Mouse (Mus musculus) embryonic facial prominence, embryonic 13.5 days (tissue): ENCODE data around the gene Txlng. TPM values are rescaled to one million over a fixed set of nuclear protein-coding genes. Genes with fewer than 3 reads are reported as not detected.
A peak's percentile ranks its signal among the peaks of the same experiment; 100 is the strongest.

Source experiments
- ATAC-seq: fragments of 200-750 bp; cut with Nextera tagmentation; 2 replicates; pipeline ENCODE4 v1.8.0; 2017; ENCODE audit warnings: low read depth; ENCODE audit not compliant: insufficient number of reproducible peaks, insufficient read depth, low FRiP score, low TSS enrichment
- H3K27ac ChIP-seq: fragments of 300-500 bp; sonication (generic); 2 replicates; pipeline ENCODE4 v1.5.1; 2015; ENCODE audit warnings: moderate library complexity, mild to moderate bottlenecking, inconsistent platforms
- H3K27me3 ChIP-seq: fragments of 300-500 bp; sonication (generic); 2 replicates; pipeline ENCODE4 v1.6.1; 2015; ENCODE audit warnings: mild to moderate bottlenecking, inconsistent platforms
- H3K36me3 ChIP-seq: fragments of 300-500 bp; sonication (generic); 2 replicates; pipeline ENCODE4 v1.6.1; 2015; ENCODE audit warnings: mild to moderate bottlenecking, inconsistent platforms
- H3K4me1 ChIP-seq: fragments of 300-500 bp; sonication (generic); 2 replicates; pipeline ENCODE4 v1.6.1; 2015; ENCODE audit warnings: inconsistent platforms
- H3K4me2 ChIP-seq: fragments of 300-500 bp; sonication (generic); 2 replicates; pipeline ENCODE4 v1.6.1; 2015; ENCODE audit warnings: moderate library complexity, mild to moderate bottlenecking, inconsistent platforms
- H3K4me3 ChIP-seq: fragments of 300-500 bp; sonication (generic); 2 replicates; pipeline ENCODE4 v1.5.1; 2015; ENCODE audit warnings: mild to moderate bottlenecking, inconsistent platforms
- H3K9ac ChIP-seq: fragments of 300-500 bp; sonication (generic); 2 replicates; pipeline ENCODE4 v1.6.1; 2015; ENCODE audit warnings: mild to moderate bottlenecking, inconsistent platforms
- H3K9me3 ChIP-seq: fragments of 300-500 bp; sonication (generic); 2 replicates; pipeline ENCODE4 v1.6.1; 2016; ENCODE audit warnings: inconsistent platforms
- WGBS: fragments of 180-500 bp; shearing (Covaris S2); methylation state at CpG from one replicate; pipeline ENCODE4 v1.1.7; 2015; ENCODE audit warnings: mixed read lengths; 5-methylcytosine and 5-hydroxymethylcytosine counted together
- polyA plus RNA-seq: library from polyadenylated mRNA; unstranded; fragments of >200 nt; fragmentation: Nextera tagmentation; extraction: Ambion mirVana; gene quantifications from 2 replicates; pipeline ENCODE4 v1.2.1, GENCODE M21; 2015

The Txlng gene
- polyA plus RNA-seq, 1 experiment from 2014 or later = 16.7 TPM

GRCm38 (mm10) chrX:162759251-162760114, 69.8 kb downstream of the Txlng start:
- WGBS = 30% methylated on average over 28 of the region's 32 CpGs
- H3K4me3 ChIP-seq = peak overlapping the region; percentile 63
- H3K9ac ChIP-seq = peak overlapping the region; percentile 64; the same call in 1 of the 2 replicates
- peak overlapping the region; percentile 52 for H3K4me2 ChIP-seq
- H3K27ac ChIP-seq = peak overlapping the region; percentile 93
- H3K9me3 ChIP-seq = no peaks in the 10 kb centered on the region
- H3K27me3 ChIP-seq = peaks cover 5% of the 10 kb centered on the region; the same call in 1 of the 2 replicates
- no peaks in the 10 kb centered on the region for H3K36me3 ChIP-seq
- H3K4me1 ChIP-seq = peaks cover 7% of the 10 kb centered on the region; the same call in 1 of the 2 replicates
- ATAC-seq = no peak

GRCm38 (mm10) chrX:162756058-162756457, 73.2 kb downstream of the Txlng start:
- no peaks in the 10 kb centered on the region for H3K36me3 ChIP-seq
- no peak overlapping the region for H3K27ac ChIP-seq
- peaks cover 9% of the 10 kb centered on the region; the same call in 1 of the 2 replicates for H3K27me3 ChIP-seq
- no peak overlapping the region for H3K4me3 ChIP-seq
- H3K4me2 ChIP-seq = no peak overlapping the region
- ATAC-seq = no peak
- H3K9me3 ChIP-seq = no peaks in the 10 kb centered on the region
- H3K9ac ChIP-seq = no peak overlapping the region
- WGBS = 49% methylated on average over 7 of the region's 7 CpGs
- H3K4me1 ChIP-seq = peaks cover 7% of the 10 kb centered on the region; the same call in 1 of the 2 replicates

GRCm38 (mm10) chrX:162754314-162754713, 74.9 kb downstream of the Txlng start:
- Histone ChIP-seq H3K9me3 (no peaks in the 10 kb centered on the region), H3K4me2 (no peak overlapping the region), H3K27ac (no peak overlapping the region), H3K27me3 (peaks cover 13% of the 10 kb centered on the region; the same call in 1 of the 2 replicates), H3K9ac (no peak overlapping the region), H3K4me3 (no peak overlapping the region), H3K4me1 (peaks cover 4% of the 10 kb centered on the region; the same call in 1 of the 2 replicates), H3K36me3 (no peaks in the 10 kb centered on the region)
- WGBS = 87% methylated on average over 4 of the region's 4 CpGs
- ATAC-seq = no peak

- H3K9me3 ChIP-seq = no peaks in the 10 kb centered on the region
- H3K4me3 ChIP-seq = no peak overlapping the region
- WGBS = 92% methylated on average over 2 of the region's 2 CpGs
- ATAC-seq = no peak
- no peak overlapping the region for H3K4me2 ChIP-seq
- no peaks in the 10 kb centered on the region for H3K36me3 ChIP-seq
- H3K27ac ChIP-seq = no peak overlapping the region
- no peak overlapping the region for H3K9ac ChIP-seq
- no peaks in the 10 kb centered on the region for H3K4me1 ChIP-seq
- peaks cover 24% of the 10 kb centered on the region; the same call in 1 of the 2 replicates for H3K27me3 ChIP-seq
Observed at GRCm38 (mm10) chrX:162752418-162752817, 76.8 kb downstream of the Txlng start.

GRCm38 (mm10) chrX:162748696-162749420, 80.4 kb downstream of the Txlng start:
- Histone ChIP-seq H3K4me1 (no peaks in the 10 kb centered on the region), H3K9me3 (no peaks in the 10 kb centered on the region), H3K36me3 (no peaks in the 10 kb centered on the region), H3K27me3 (peaks cover 24% of the 10 kb centered on the region; the same call in 1 of the 2 replicates), H3K4me3 (no peak overlapping the region), H3K27ac (no peak overlapping the region), H3K4me2 (no peak overlapping the region), H3K9ac (no peak overlapping the region)
- no peak for ATAC-seq
- WGBS = 57% methylated on average over 9 of the region's 9 CpGs

GRCm38 (mm10) chrX:162736140-162736659, 93.1 kb downstream of the Txlng start:
- 0 out of 2 replicates have a peak, but pooled peaks have one; percentile 17 for ATAC-seq
- peak overlapping the region; percentile 55 for H3K9ac ChIP-seq
- 30% methylated on average over 9 of the region's 9 CpGs for WGBS
- H3K4me3 ChIP-seq = peak overlapping the region; percentile 44
- H3K9me3 ChIP-seq = no peaks in the 10 kb centered on the region
- peak overlapping the region; percentile 92 for H3K27ac ChIP-seq
- H3K27me3 ChIP-seq = no peaks in the 10 kb centered on the region; the same call in 1 of the 2 replicates
- H3K4me1 ChIP-seq = no peaks in the 10 kb centered on the region
- no peaks in the 10 kb centered on the region for H3K36me3 ChIP-seq
- peak overlapping the region; percentile 59 for H3K4me2 ChIP-seq

- Histone ChIP-seq H3K27me3 (no peaks in the 10 kb centered on the region; the same call in 1 of the 2 replicates), H3K4me1 (no peaks in the 10 kb centered on the region), H3K36me3 (no peaks in the 10 kb centered on the region), H3K4me2 (peak overlapping the region; percentile 59), H3K27ac (peak overlapping the region; percentile 92), H3K9me3 (no peaks in the 10 kb centered on the region), H3K9ac (peak overlapping the region; percentile 55), H3K4me3 (peak overlapping the region; percentile 44)
- WGBS = 29% methylated on average over 25 of the region's 25 CpGs
- peak; percentile 79; the same call in 1 of the 2 replicates for ATAC-seq
Observed at GRCm38 (mm10) chrX:162734997-162735929, 94.0 kb downstream of the Txlng start.

GRCm38 (mm10) chrX:162730031-162730430, 99.2 kb downstream of the Txlng start:
- no peak for ATAC-seq
- no peaks in the 10 kb centered on the region for H3K36me3 ChIP-seq
- H3K9me3 ChIP-seq = no peaks in the 10 kb centered on the region
- no peak overlapping the region for H3K27ac ChIP-seq
- H3K4me3 ChIP-seq = no peak overlapping the region
- WGBS = 85% methylated on average over 4 of the region's 4 CpGs
- H3K9ac ChIP-seq = no peak overlapping the region
- peaks cover 6% of the 10 kb centered on the region; the same call in 1 of the 2 replicates for H3K4me1 ChIP-seq
- H3K4me2 ChIP-seq = no peak overlapping the region
- 0 out of 2 replicates have a peak, but pooled peaks cover 4% of the 10 kb centered on the region for H3K27me3 ChIP-seq
